Mouse (Mus musculus): ENCODE data around the gene Sgsh. TPM values are rescaled to one million over a fixed set of nuclear protein-coding genes. Genes with fewer than 3 reads are reported as not detected.

Gene Sgsh
- total and polyA plus RNA-seq, 3 experiments = 0.12 to 0.25 TPM; not detected in 1

GRCm38 (mm10) chr11:119377326-119377725, 22.0 kb upstream of the Sgsh start:
- no peak for TF ChIP-seq MAFK (IDR thresholded peaks at IDR 0.05; ENCODE audit: borderline replicate concordance, low read depth, low read length)
- no peak for TF ChIP-seq POLR2AphosphoS2 (IDR thresholded peaks at IDR 0.05; ENCODE audit: low read length)
- TF ChIP-seq ZKSCAN1 (IDR thresholded peaks at IDR 0.05; ENCODE audit: low read depth, low read length) = no peak
- no peak for TF ChIP-seq NELFE (IDR thresholded peaks at IDR 0.05; ENCODE audit: low read depth, low read length)
- TF ChIP-seq ZC3H11A (IDR thresholded peaks at IDR 0.05; ENCODE audit: low read depth, low read length) = no peak
- TF ChIP-seq SMC3 (IDR thresholded peaks at IDR 0.05; ENCODE audit: low read depth, low read length) = no peak
- no peak for TF ChIP-seq POLR2AphosphoS5 (IDR thresholded peaks at IDR 0.05; ENCODE audit: borderline replicate concordance, low read depth, low read length)
- TF ChIP-seq TBP (IDR thresholded peaks at IDR 0.05; ENCODE audit: low read depth, low read length) = no peak
- no peak for TF ChIP-seq JUND (IDR thresholded peaks at IDR 0.05; ENCODE audit: low read depth, low read length)
- TF ChIP-seq BHLHE40 (IDR thresholded peaks at IDR 0.05; ENCODE audit: borderline replicate concordance, low read depth, low read length) = no peak
- no peak for TF ChIP-seq USF2 (IDR thresholded peaks at IDR 0.05; ENCODE audit: borderline replicate concordance in 1 of 2, insufficient read depth in 1 of 2, low read depth in 1 of 2, low read length in 2 of 2)
- TF ChIP-seq TCF12 (IDR thresholded peaks at IDR 0.05; ENCODE audit: low read depth, low read length) = no peak
- TF ChIP-seq ZNF384 (IDR thresholded peaks at IDR 0.05; ENCODE audit: low read depth, low read length) = no peak
- DNase-seq (ENCODE audit: low read depth, low spot score) = no peak
- Histone ChIP-seq H3K4me1 (ENCODE audit: control insufficient read depth in 1 of 2, insufficient read depth in 2 of 2, low read length in 2 of 2) (peaks cover 0 to 19% of the 10 kb centered on the region in 2 experiments; a peak in 2 of 4 replicates), H3K9ac (ENCODE audit: control insufficient read depth, low read depth, low read length, poor library complexity, severe bottlenecking) (no peak overlapping the region), H3K79me2 (ENCODE audit: control insufficient read depth, insufficient read depth, low read length, poor library complexity) (no peaks in the 10 kb centered on the region), H3K4me3 (ENCODE audit: control insufficient read depth in 1 of 2, insufficient read depth in 1 of 2, low read depth in 2 of 2, low read length in 2 of 2) (no peak overlapping the region), H3K27ac (ENCODE audit: control insufficient read depth, low read depth, low read length) (no peak overlapping the region), H3K27me3 (ENCODE audit: control insufficient read depth in 1 of 2, insufficient read depth in 2 of 2, low read length in 2 of 2) (no peaks in the 10 kb centered on the region), H3K9me3 (replicated peaks; ENCODE audit: insufficient read depth, low read length) (no peaks in the 10 kb centered on the region), H3K36me3 (ENCODE audit: control insufficient read depth in 1 of 2, insufficient read depth in 2 of 2, low read length in 2 of 2) (no peaks in the 10 kb centered on the region)

GRCm38 (mm10) chr11:119375425-119375824, 20.1 kb upstream of the Sgsh start:
- TF ChIP-seq ELF1 (IDR thresholded peaks at IDR 0.05; ENCODE audit: low read depth, low read length) (peak; percentile 63; the same call in 1 of the 2 replicates), MAX (IDR thresholded peaks at IDR 0.05; ENCODE audit: low read length) (no peak), NELFE (IDR thresholded peaks at IDR 0.05; ENCODE audit: low read depth, low read length) (0 out of 2 replicates have a peak, but pooled peaks have one; percentile 15)
- DNase-seq (ENCODE audit: low read depth, low spot score) = peak; percentile 66
- Histone ChIP-seq H3K4me3 (ENCODE audit: control insufficient read depth in 1 of 2, insufficient read depth in 1 of 2, low read depth in 2 of 2, low read length in 2 of 2) (peak overlapping the region; percentile 5 to 50; a peak in 1 of 4 replicates), H3K79me2 (ENCODE audit: control insufficient read depth, insufficient read depth, low read length, poor library complexity) (no peaks in the 10 kb centered on the region), H3K27me3 (ENCODE audit: control insufficient read depth in 1 of 2, insufficient read depth in 2 of 2, low read length in 2 of 2) (no peaks in the 10 kb centered on the region; a peak in 1 of 4 replicates), H3K9ac (ENCODE audit: control insufficient read depth, low read depth, low read length, poor library complexity, severe bottlenecking) (no peak overlapping the region), H3K4me1 (ENCODE audit: control insufficient read depth in 1 of 2, insufficient read depth in 2 of 2, low read length in 2 of 2) (peaks cover 0 to 15% of the 10 kb centered on the region in 2 experiments; a peak in 2 of 4 replicates), H3K9me3 (replicated peaks; ENCODE audit: insufficient read depth, low read length) (no peaks in the 10 kb centered on the region), H3K27ac (ENCODE audit: control insufficient read depth, low read depth, low read length) (no peak overlapping the region), H3K36me3 (ENCODE audit: control insufficient read depth in 1 of 2, insufficient read depth in 2 of 2, low read length in 2 of 2) (no peaks in the 10 kb centered on the region)
